ENCODE assay signal across 9 mouse cellular contexts in genomic region chr10:111936491-111937145, GRCm38 (mm10). TPM values are rescaled to one million over a fixed set of nuclear protein-coding genes. Genes with fewer than 3 reads are reported as not detected.
DNase-seq lines count a peak whose midpoint lies in the region; ATAC-seq and TF ChIP-seq lines count a peak whose summit lies in the region.
"Had no signal": no experiment of that assay in that cellular context is flagged by ENCODE, and none has a peak within 500 bp of the region (broad histone marks: within the 10 kb centered on the region; RNA-seq: fewer than 3 reads in every experiment).

No protein-coding gene starts in this region.

- H3K27ac ChIP-seq in hindbrain, postnatal 0 days = no peak overlapping the region
- H3K27ac ChIP-seq: midbrain, embryonic 12.5 days had no signal

- DNase-seq in cerebellum, postnatal 14 days = peak; percentile 73 to 75
- DNase-seq in cerebellum, adult 8-10 months = no peak
- peak; percentile 68 for DNase-seq in MN1 (ENCODE audit: low spot score)
- peak; percentile 33 to 70 for DNase-seq in gastrocnemius, postnatal 4 days (ENCODE audit: low spot score in 2 of 2)
- DNase-seq in hindbrain, postnatal 0 days (ENCODE audit: low spot score) = peak; percentile 84
- DNase-seq in lung, postnatal 25 days (ENCODE audit: low spot score) = peak; percentile 67
- no peak for DNase-seq in layer of hippocampus, postnatal 25 days (ENCODE audit: extremely low spot score in 1 of 2, low spot score in 1 of 2)
- no peak for DNase-seq in layer of hippocampus, adult 8-10 months (ENCODE audit: low spot score in 2 of 2)

- peak; percentile 85 for ATAC-seq in hindbrain, postnatal 0 days

- TF ChIP-seq CTCF in hindbrain, postnatal 0 days (IDR thresholded peaks at IDR 0.05; ENCODE audit: low read depth) = no peak

- no peaks in the 10 kb centered on the region for H3K9me3 ChIP-seq in hindbrain, postnatal 0 days (ENCODE audit: low read length)
- H3K9me3 ChIP-seq: midbrain, embryonic 12.5 days had no signal

- H3K4me1 ChIP-seq in hindbrain, postnatal 0 days (ENCODE audit: insufficient read depth, low read length) = peaks cover 8% of the 10 kb centered on the region; the same call in 1 of the 2 replicates

- H3K4me2 ChIP-seq in hindbrain, postnatal 0 days (ENCODE audit: low read depth, low read length) = no peak overlapping the region
- H3K4me2 ChIP-seq: midbrain, embryonic 12.5 days had no signal

- 17% methylated on average over 13 of the region's 13 CpGs for whole genome bisulfite sequencing in hindbrain, postnatal 0 days

- no peak overlapping the region for H3K9ac ChIP-seq in hindbrain, postnatal 0 days (replicated peaks; ENCODE audit: low read length)
- H3K9ac ChIP-seq: midbrain, embryonic 12.5 days had no signal

- H3K36me3 ChIP-seq in hindbrain, postnatal 0 days (ENCODE audit: insufficient read depth, low read length) = no peaks in the 10 kb centered on the region
- H3K36me3 ChIP-seq: midbrain, embryonic 12.5 days had no signal

- no peak overlapping the region for H3K4me3 ChIP-seq in hindbrain, postnatal 0 days (ENCODE audit: low read length)
- H3K4me3 ChIP-seq: midbrain, embryonic 12.5 days had no signal

- no peaks in the 10 kb centered on the region for H3K27me3 ChIP-seq in hindbrain, postnatal 0 days (ENCODE audit: insufficient read depth, low read length)
- H3K27me3 ChIP-seq: midbrain, embryonic 12.5 days had no signal

RNA-seq across cellular contexts. Expression of gene Krr1, which starts 35.8 kb away (rescaled TPM):
- total RNA-seq in gastrocnemius, postnatal 4 days (2021) = 10 to 100 TPM; 25.1 to 25.2 TPM
- total RNA-seq in hindbrain, postnatal 0 days (2014; rRNA removed) = 21.1 and 24.8 TPM in 2 replicates
- polyA plus RNA-seq in hindbrain, postnatal 0 days (2015; fragmentation: Nextera tagmentation; extraction: Ambion mirVana) = 24.9 and 28.8 TPM in 2 replicates
- 10 to 100 TPM; 38.1 to 38.6 TPM for total RNA-seq in layer of hippocampus, postnatal 25 days (2021)
- total RNA-seq in layer of hippocampus, adult 8-10 months (2022) = 10 to 100 TPM; 36.2 to 39.6 (median 37.4) TPM

Comparison
In these comparisons a context has a peak if more than half of its experiments do, and no peak if none do; other contexts are left out.
1. DNase-seq: peak in cerebellum, postnatal 14 days (2 of 2), MN1 (single experiment), gastrocnemius, postnatal 4 days (2 of 2), hindbrain, postnatal 0 days (single experiment) and lung, postnatal 25 days (single experiment); none in cerebellum, adult 8-10 months (single experiment), layer of hippocampus, postnatal 25 days (0 of 2) and layer of hippocampus, adult 8-10 months (0 of 2).